Mouse (Mus musculus): Measurements from ENCODE around the gene Gm10837. TPM values are rescaled to one million over a fixed set of nuclear protein-coding genes. Genes with fewer than 3 reads are reported as not detected.

Gene Gm10837
- polyA plus RNA-seq, 1 experiment from 2014 or later = 0.07 TPM

- H3K4me3 ChIP-seq = peak overlapping the region; percentile 43
- H3K9me3 ChIP-seq (replicated peaks) = no peaks in the 10 kb centered on the region
- 4% methylated on average over 23 of the region's 23 CpGs for WGBS
- H3K27ac ChIP-seq (replicated peaks) = peak overlapping the region; percentile 67
- peaks cover 100% of the 10 kb centered on the region for H3K27me3 ChIP-seq (ENCODE audit: low read depth, poor library complexity, severe bottlenecking)
- H3K4me1 ChIP-seq = peaks cover 70% of the 10 kb centered on the region
- H3K36me3 ChIP-seq = no peaks in the 10 kb centered on the region
- peak; percentile 65 for DNase-seq (ENCODE audit: low spot score)
Observed at GRCm38 (mm10) chr14:122467926-122468841, 22.2 kb upstream of the Gm10837 start.

DNA sequence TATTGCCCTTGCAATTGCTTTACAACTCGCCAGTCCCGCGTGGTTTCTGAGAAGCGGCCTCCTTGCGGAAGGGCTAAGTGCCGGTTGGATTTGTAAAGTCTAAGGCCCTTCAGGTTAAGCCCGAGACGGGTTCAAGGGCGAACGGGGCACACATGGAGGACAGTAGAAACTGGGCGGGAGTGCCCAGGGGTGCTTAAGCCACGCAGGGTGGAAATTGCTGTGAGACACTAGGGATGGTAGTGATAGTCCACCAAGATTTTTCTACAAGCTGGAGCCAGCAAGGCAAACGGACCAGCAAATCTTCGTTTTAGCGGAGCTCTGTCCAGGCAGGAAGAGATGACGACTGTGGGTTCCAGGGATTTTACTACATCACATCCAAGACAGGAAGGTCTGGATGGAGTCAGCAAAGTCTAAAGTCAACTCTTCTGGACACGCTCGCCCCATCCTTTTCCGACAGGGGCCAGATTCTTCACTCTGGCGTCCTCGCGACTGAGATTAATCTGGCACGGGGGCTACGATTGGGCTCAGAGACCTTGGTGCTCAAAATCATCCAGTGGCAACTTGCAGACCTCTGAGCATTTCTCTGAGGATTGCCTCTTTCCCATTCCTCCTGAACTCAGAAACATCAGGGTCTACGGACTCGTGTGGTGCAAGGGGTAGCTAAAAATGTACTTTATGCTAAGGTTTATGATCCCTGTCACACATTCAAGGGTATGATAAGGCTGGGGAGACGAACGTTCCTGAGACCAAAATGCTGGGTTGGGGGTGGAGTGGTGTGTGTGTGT lies 21.2 kb upstream of the Gm10837 start:
- DNase-seq (ENCODE audit: low spot score) = peak; percentile 73
- Histone ChIP-seq H3K4me3 (peak overlapping the region; percentile 43), H3K27ac (replicated peaks) (peak overlapping the region; percentile 67), H3K9me3 (replicated peaks) (no peaks in the 10 kb centered on the region), H3K4me1 (peaks cover 70% of the 10 kb centered on the region), H3K36me3 (no peaks in the 10 kb centered on the region), H3K27me3 (ENCODE audit: low read depth, poor library complexity, severe bottlenecking) (peaks cover 100% of the 10 kb centered on the region)
- 2% methylated on average over 28 of the region's 28 CpGs for WGBS

- peaks cover 8% of the 10 kb centered on the region for H3K36me3 ChIP-seq
- 8% methylated on average over 31 of the region's 31 CpGs for WGBS
- peaks cover 73% of the 10 kb centered on the region for H3K4me1 ChIP-seq
- H3K27me3 ChIP-seq (ENCODE audit: low read depth, poor library complexity, severe bottlenecking) = peaks cover 100% of the 10 kb centered on the region
- H3K9me3 ChIP-seq (replicated peaks) = no peaks in the 10 kb centered on the region
- H3K4me3 ChIP-seq = peak overlapping the region; percentile 82
- peak; percentile 49 for DNase-seq (ENCODE audit: low spot score)
- no peak overlapping the region; the same call in 1 of the 2 replicates for H3K27ac ChIP-seq (replicated peaks)
Observed at GRCm38 (mm10) chr14:122471449-122472085, 18.8 kb upstream of the Gm10837 start.

DNA sequence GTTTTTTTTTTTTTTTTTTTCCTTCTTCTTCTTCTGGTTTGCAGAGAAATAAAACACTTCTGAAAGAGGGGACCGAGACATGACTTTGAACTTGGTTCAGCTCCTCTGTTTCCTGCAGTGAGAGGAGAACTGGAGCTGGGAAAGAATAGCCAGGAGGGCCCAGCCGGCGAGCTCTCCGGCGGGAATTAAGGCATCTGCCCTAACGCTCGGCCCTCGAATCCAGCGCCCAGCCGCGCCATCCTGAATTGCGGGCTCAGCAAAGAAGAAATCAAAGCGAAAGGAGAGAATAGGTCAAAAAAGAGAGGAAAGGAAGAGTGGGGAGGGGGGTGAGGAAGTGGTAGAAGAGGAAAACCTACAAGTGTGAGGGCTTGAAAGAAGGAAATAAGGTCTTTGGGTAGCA lies 18.2 kb upstream of the Gm10837 start:
- peaks cover 100% of the 10 kb centered on the region for H3K27me3 ChIP-seq (ENCODE audit: low read depth, poor library complexity, severe bottlenecking)
- peak; percentile 68 for DNase-seq (ENCODE audit: low spot score)
- H3K4me3 ChIP-seq = peak overlapping the region; percentile 82
- peaks cover 74% of the 10 kb centered on the region for H3K4me1 ChIP-seq
- peaks cover 10% of the 10 kb centered on the region for H3K36me3 ChIP-seq
- peak overlapping the region; percentile 97 for H3K27ac ChIP-seq (replicated peaks)
- WGBS = under 1% methylated on average over 13 of the region's 13 CpGs
- no peaks in the 10 kb centered on the region for H3K9me3 ChIP-seq (replicated peaks)

GRCm38 (mm10) chr14:122472647-122473046 lies 17.7 kb upstream of the Gm10837 start:
- H3K4me1 ChIP-seq = peaks cover 74% of the 10 kb centered on the region
- peak; percentile 25 for DNase-seq (ENCODE audit: low spot score)
- 1% methylated on average over 5 of the region's 5 CpGs for WGBS
- H3K36me3 ChIP-seq = peaks cover 10% of the 10 kb centered on the region
- H3K27me3 ChIP-seq (ENCODE audit: low read depth, poor library complexity, severe bottlenecking) = peaks cover 100% of the 10 kb centered on the region
- peak overlapping the region; percentile 82 for H3K4me3 ChIP-seq
- peak overlapping the region; percentile 97 for H3K27ac ChIP-seq (replicated peaks)
- H3K9me3 ChIP-seq (replicated peaks) = no peaks in the 10 kb centered on the region

DNA sequence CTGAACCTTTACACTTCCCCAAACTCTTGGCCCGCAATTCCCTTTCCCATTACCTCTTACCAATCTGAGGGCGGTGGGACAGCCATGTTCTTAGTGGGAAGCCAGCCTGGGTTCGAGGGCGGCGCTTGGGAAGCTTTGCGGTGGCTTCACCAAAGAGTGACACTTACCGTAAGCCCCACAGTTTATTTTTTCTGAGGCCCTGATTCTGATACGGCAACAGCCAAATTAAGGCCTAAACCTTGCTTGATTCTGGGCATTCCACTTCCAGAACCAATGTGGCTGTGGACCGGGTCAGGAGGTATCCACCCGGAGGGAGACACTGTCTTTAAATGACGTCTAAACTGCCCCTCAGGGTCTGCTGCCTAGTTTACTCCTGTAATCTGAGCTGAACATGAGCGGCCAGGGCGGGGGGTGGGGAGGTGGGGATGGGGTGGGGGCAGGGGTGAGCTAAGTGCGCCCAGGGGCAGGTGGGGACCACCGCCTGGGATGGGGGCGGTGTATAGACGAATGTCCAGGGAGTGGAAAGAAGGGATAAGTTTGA lies 17.1 kb upstream of the Gm10837 start:
- Histone ChIP-seq H3K4me3 (peak overlapping the region; percentile 82), H3K4me1 (peaks cover 74% of the 10 kb centered on the region), H3K36me3 (peaks cover 13% of the 10 kb centered on the region), H3K27me3 (ENCODE audit: low read depth, poor library complexity, severe bottlenecking) (peaks cover 100% of the 10 kb centered on the region), H3K9me3 (replicated peaks) (no peaks in the 10 kb centered on the region), H3K27ac (replicated peaks) (peak overlapping the region; percentile 97)
- WGBS = under 1% methylated on average over 17 of the region's 17 CpGs
- peak; percentile 58 for DNase-seq (ENCODE audit: low spot score)

DNA sequence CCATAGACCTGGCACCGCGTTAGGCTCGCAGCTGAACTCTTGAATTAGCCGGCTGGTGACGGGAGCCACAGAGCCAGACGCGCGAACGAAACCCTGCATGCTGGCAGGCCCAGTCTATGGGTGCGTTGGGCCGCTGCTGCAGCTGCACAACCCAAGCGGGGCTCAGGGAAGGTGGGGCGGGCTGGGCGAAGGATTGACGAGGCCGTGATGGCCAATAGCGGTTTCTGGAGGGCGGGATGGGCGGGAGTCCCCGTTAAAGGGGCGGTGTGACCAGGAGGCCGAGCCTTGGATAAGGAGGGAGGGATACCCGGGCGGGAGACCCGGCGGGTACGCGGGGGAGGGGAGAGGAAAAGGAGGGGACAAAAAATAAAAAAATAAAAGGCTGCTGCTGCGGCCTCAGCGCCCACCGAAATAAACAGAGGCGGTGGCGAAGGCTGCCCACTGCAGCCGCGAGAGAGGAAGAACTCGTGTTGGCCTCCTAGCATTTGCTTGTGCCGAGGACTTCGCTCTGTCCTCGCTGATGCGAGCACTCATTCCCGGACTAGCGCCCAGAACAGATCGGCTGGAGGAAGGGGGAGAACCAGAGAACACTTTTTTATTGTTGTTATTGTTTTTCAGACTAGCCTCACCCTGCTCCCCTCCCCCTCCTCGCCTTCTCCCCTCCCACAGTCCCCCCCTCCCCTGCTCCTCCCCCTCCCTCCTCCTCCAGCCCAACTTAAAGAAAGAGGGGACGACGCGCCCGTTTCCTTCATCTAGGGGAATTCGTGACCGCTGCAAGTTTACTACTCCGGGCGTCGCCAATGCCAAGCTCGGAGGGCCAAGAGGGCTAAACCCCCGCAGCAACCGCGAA lies 16.1 kb upstream of the Gm10837 start:
- Histone ChIP-seq H3K4me1 (peaks cover 73% of the 10 kb centered on the region), H3K36me3 (peaks cover 22% of the 10 kb centered on the region), H3K9me3 (replicated peaks) (no peaks in the 10 kb centered on the region), H3K27ac (replicated peaks) (peak overlapping the region; percentile 97), H3K4me3 (peak overlapping the region; percentile 82), H3K27me3 (ENCODE audit: low read depth, poor library complexity, severe bottlenecking) (peaks cover 98% of the 10 kb centered on the region)
- WGBS = under 1% methylated on average over 54 of the region's 57 CpGs
- DNase-seq (ENCODE audit: low spot score) = peak; percentile 92

DNA sequence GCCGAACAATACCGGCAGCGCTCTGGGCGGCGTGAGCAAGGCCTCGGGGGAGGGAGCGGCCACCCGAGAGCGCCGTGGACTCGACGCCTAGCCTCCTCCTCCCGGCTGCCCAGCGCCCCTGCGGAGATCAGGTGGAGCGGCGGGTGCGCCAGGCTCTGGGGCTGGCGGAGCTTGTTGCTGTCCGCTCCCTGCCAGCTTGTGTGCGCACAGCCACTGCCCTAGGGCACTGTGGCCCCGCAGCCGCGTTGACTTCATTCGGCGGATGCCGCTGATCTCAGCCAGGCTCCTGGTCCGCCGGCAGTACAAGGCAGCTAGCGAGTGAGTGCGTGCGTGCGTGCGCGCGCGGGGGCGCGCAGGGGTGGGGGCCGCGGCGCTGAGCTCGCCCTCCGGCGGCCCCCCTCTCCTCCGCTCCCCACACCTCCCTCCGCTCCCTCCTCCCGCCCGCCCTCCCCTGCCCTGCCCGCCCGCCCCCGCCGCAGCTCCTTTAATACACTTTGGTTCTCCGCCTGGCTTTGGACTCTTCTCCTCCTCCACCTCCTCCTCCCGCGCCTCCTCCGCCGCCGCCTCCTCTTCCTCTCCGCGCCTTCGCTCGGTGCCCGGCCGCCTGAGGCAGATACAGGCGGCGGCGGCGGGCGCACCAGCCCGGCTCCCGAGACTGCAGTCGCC lies 15.4 kb upstream of the Gm10837 start, which contains the start of gene Zic2:
Gene Zic2 (plus strand): TSS at position 545 of the 666 bp plus-strand sequence.
- under 1% methylated on average over 56 of the region's 73 CpGs for WGBS
- Histone ChIP-seq H3K27ac (replicated peaks) (peak within 1 kb of the TSS; percentile 97), H3K36me3 (peaks cover 22% of the 10 kb centered on the region), H3K27me3 (ENCODE audit: low read depth, poor library complexity, severe bottlenecking) (peaks cover 98% of the 10 kb centered on the region), H3K4me3 (peak within 1 kb of the TSS; percentile 82), H3K4me1 (peaks cover 70% of the 10 kb centered on the region), H3K9me3 (replicated peaks) (no peaks in the 10 kb centered on the region)
- DNase-seq (ENCODE audit: low spot score) = peak; percentile 88

GRCm38 (mm10) chr14:122475557-122476040 lies 14.8 kb upstream of the Gm10837 start:
- under 1% methylated on average over 65 of the region's 65 CpGs for WGBS
- Histone ChIP-seq H3K4me3 (peak overlapping the region; percentile 82), H3K36me3 (peaks cover 22% of the 10 kb centered on the region), H3K9me3 (replicated peaks) (no peaks in the 10 kb centered on the region), H3K27me3 (ENCODE audit: low read depth, poor library complexity, severe bottlenecking) (peaks cover 98% of the 10 kb centered on the region), H3K27ac (replicated peaks) (peak overlapping the region; percentile 97), H3K4me1 (peaks cover 76% of the 10 kb centered on the region)
- no peak for DNase-seq (ENCODE audit: low spot score)

DNA sequence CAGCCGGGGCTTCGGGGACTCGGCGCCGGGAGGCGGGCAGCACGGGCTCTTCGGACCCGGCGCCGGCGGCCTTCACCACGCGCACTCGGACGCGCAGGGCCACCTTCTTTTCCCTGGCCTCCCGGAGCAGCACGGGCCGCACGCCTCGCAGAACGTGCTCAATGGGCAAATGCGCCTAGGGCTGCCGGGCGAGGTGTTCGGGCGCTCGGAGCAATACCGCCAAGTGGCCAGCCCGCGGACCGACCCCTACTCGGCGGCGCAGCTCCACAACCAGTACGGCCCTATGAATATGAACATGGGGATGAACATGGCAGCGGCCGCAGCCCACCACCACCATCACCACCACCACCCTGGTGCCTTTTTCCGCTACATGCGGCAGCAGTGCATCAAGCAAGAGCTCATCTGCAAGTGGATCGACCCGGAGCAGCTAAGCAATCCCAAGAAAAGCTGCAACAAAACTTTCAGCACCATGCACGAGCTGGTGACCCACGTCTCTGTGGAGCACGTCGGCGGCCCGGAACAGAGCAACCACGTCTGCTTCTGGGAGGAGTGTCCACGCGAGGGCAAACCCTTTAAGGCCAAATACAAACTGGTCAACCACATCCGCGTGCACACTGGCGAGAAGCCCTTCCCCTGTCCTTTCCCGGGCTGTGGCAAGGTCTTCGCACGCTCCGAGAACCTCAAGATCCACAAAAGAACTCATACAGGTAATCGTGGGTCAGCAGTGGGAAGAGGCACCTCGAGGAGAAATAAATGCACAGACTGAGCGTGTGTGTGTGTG lies 14.2 kb upstream of the Gm10837 start:
- Histone ChIP-seq H3K4me1 (peaks cover 81% of the 10 kb centered on the region), H3K4me3 (peak overlapping the region; percentile 82), H3K9me3 (replicated peaks) (no peaks in the 10 kb centered on the region), H3K27me3 (ENCODE audit: low read depth, poor library complexity, severe bottlenecking) (peaks cover 98% of the 10 kb centered on the region), H3K27ac (replicated peaks) (peak overlapping the region; percentile 97), H3K36me3 (peaks cover 22% of the 10 kb centered on the region)
- WGBS = under 1% methylated on average over 62 of the region's 62 CpGs
- DNase-seq (ENCODE audit: low spot score) = peak; percentile 69

All from midbrain, embryonic 10.5 days (tissue).